Mouse (Mus musculus) olfactory bulb, adult 2 months (tissue): ENCODE data around the gene Cyp2w1. TPM values are rescaled to one million over a fixed set of nuclear protein-coding genes. Genes with fewer than 3 reads are reported as not detected.

Source experiments
- H3K27ac ChIP-seq: fragments of 200-500 bp; 2 replicates; pipeline ENCODE4 v1.5.1; 2012; ENCODE audit warnings: low read depth, low read length; ENCODE audit not compliant: insufficient read depth
- H3K4me1 ChIP-seq: fragments of 200-500 bp; 2 replicates; pipeline ENCODE4 v1.6.1; 2012; ENCODE audit warnings: low read length; ENCODE audit not compliant: control insufficient read depth, insufficient read depth
- H3K4me3 ChIP-seq: fragments of 200-500 bp; 2 replicates; pipeline ENCODE4 v1.5.1; 2012; ENCODE audit warnings: mild to moderate bottlenecking, low read depth, low read length, moderate library complexity; ENCODE audit not compliant: insufficient read depth
- CTCF ChIP-seq: fragments of 200-500 bp; IDR thresholded peaks from 2 replicates; pipeline ENCODE4 v1.5.1; 2012; ENCODE audit warnings: low read depth, mild to moderate bottlenecking, low read length, moderate library complexity; ENCODE audit not compliant: insufficient read depth
- POLR2A ChIP-seq: fragments of 200-500 bp; IDR thresholded peaks from 2 replicates; pipeline ENCODE4 v1.6.1; 2012; ENCODE audit warnings: mild to moderate bottlenecking, low read depth, low read length, moderate library complexity; ENCODE audit not compliant: insufficient read depth
- WGBS: fragments of 180-500 bp; shearing (Covaris S2); methylation state at CpG from one replicate; pipeline ENCODE4 v1.1.7; 2018; 5-methylcytosine and 5-hydroxymethylcytosine counted together
- polyA plus RNA-seq: library from polyadenylated mRNA; stranded (reverse); fragments of >200 nt; gene quantifications from 2 replicates; pipeline ENCODE4 v1.2.4, GENCODE M21; 2012; ENCODE audit warnings: low replicate concordance; ENCODE audit not compliant: missing spikeins, insufficient read depth, insufficient read length

The Cyp2w1 gene
- polyA plus RNA-seq, 1 experiment, result not detected

DNA sequence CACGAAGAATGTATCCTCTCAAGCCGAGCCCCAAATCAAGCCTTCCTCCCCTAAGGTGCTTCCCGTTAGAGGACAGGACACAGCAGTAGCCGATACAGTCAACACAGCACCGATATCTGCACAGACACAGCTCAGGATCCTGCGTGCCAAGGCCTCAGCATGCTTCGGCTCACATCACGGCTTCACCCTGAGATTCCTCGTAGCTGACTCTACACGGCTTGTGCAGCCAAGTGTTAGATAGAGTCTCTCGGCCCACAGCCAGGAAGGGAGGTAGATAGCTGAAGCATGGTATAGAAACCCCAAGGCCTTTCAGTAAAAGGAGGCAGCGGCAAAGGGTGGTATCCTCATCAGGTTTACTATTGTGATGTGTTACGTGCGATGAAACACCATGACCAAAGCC lies 47.6 kb downstream of the Cyp2w1 start:
- Histone ChIP-seq H3K4me3 (no peak overlapping the region), H3K4me1 (peaks cover 13% of the 10 kb centered on the region), H3K27ac (no peak overlapping the region)
- WGBS, result 90% methylated on average over 14 of the region's 14 CpGs
- no peak for TF ChIP-seq CTCF
- no peak for TF ChIP-seq POLR2A

DNA sequence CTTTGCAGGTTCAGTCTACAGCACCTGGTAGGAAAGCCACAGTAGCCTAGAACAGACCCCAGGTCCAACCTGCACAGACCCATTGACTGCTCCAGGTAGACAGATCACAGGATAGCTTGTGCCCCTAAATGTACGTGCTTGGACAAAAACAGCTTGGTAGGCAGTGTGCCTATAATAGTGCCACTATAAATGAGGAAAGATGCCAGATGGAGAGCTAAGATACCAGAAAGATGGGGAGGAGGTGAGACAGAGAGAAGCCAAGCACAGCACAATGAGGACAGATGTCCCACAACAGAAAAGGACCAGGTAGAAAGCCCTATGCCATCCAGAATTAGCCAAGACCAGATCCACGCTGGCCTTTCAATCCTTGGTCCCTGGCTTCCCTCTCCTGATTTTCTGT lies 49.7 kb downstream of the Cyp2w1 start:
- Histone ChIP-seq H3K27ac (no peak overlapping the region), H3K4me1 (peaks cover 13% of the 10 kb centered on the region), H3K4me3 (no peak overlapping the region)
- 98% methylated on average over 2 of the region's 2 CpGs for WGBS
- no peak for TF ChIP-seq POLR2A
- TF ChIP-seq CTCF, result no peak

DNA sequence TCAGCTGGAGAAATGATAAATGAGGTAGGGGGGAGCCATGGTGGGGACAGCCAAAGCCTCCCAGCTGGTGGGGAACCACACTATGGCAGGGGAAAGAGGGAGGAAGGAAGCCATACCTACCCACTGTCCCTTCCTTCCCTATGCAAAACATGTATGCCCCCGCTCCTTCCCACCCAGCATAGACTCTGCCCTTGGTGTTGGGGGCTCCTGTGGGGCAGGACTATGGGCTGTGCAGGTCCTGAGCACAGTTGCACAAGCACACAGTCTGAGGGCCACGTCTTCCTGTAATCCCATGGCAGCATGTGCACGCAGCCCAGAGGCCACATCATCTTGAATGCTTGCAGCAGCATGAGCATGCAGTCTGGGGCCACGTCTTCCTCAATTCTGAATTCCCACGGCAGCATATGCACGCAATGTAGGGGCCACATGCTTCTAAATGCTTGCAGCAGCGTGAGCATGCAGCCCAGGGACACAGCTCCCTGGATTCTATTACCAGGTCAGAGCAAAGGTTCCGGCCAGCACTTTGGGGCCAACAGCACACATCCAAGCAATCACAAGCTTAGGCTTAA lies 51.4 kb downstream of the Cyp2w1 start:
- H3K4me1 ChIP-seq, result peaks cover 5% of the 10 kb centered on the region
- H3K4me3 ChIP-seq, result no peak overlapping the region
- no peak for TF ChIP-seq CTCF
- no peak for TF ChIP-seq POLR2A
- WGBS, result 95% methylated on average over 8 of the region's 8 CpGs
- H3K27ac ChIP-seq, result no peak overlapping the region

DNA sequence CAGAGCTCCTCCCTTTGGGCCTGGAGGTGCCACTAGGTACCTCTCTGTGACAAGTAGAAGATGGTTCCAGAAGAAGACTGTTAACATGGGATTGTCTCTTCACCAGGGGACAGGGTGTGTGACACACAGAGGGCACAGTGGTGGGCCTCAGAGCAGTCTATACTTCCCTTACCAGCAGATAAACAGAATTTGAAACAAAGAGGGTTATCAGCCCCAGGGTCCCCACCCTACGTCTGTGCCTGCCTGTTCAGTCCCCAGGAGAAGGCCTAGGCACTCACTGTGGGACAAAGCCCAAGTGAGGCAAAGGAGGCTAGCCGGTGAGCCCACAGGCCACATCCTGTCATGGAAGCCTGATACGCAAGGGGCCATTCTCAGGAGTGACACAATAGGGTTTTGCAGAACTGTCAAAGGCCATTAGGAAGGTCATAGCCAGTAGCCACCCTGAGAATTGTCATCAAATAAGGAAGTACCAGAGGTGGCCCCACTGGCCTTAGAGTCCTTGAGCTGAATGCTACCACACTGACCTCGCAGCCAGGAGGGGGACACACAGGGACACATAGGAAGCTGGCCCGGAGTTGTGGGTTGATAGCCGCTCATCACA lies 52.5 kb downstream of the Cyp2w1 start, which contains the start of gene C130050O18Rik:
Gene C130050O18Rik, plus strand, starts transcription at position 480 of the 601 bp plus-strand sequence.
- Histone ChIP-seq H3K4me1 (peaks cover under 1% of the 10 kb centered on the region), H3K27ac (no peak within 1 kb of the TSS), H3K4me3 (no peak within 1 kb of the TSS)
- TF ChIP-seq POLR2A, result no peak
- WGBS, result 93% methylated on average over 6 of the region's 6 CpGs

DNA sequence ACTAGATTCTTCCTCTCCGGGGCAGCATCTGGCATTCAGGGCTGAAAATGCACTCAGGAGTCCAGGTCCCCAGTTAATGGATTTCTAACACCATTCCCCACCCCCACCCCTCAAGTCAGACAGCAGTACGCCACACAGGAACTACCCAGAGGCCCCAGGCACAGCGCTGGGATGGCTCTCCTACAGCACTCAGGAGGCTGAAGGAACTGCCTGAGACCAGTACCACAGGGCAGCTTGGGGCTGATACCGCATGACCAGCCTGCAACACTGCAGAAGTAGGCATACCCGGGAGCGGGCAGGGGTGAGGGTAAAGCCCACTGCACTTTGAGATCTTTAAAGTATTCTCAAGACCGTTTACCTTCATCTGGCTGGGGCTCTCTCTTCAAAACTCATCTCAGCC lies 53.1 kb downstream of the Cyp2w1 start:
- TF ChIP-seq POLR2A (no peak), CTCF (no peak)
- Histone ChIP-seq H3K4me3 (no peak overlapping the region), H3K4me1 (no peaks in the 10 kb centered on the region; the same call in 1 of the 2 replicates), H3K27ac (no peak overlapping the region)
- WGBS, result 93% methylated on average over 7 of the region's 7 CpGs

DNA sequence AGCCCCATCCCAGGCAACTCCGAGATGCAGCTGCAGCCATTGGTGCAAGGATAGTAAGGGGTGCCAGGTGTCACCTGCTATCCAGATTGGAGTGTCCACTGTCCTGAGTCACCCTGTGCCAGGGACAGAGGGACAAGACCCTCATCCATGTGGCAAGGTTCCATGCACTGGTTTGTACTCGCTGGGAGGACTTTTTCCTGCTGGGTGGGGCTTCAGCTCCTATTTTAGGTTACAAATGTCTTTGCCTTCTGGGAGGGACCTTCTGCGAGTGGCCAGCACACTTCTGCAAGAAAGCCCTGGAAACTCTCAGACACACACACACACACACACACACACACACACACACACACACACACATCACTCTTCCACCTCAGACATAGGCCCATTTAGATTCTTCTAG lies 53.5 kb downstream of the Cyp2w1 start:
- 85% methylated on average over 3 of the region's 3 CpGs for WGBS
- H3K4me1 ChIP-seq, result no peaks in the 10 kb centered on the region; the same call in 1 of the 2 replicates
- no peak for TF ChIP-seq POLR2A
- no peak for TF ChIP-seq CTCF
- no peak overlapping the region for H3K27ac ChIP-seq
- no peak overlapping the region for H3K4me3 ChIP-seq

Other genes starting within 250 kb of the Cyp2w1 start
- gene Prkar1b, start 202.6 kb upstream of the Cyp2w1 start, polyA plus RNA-seq, result not detected in 2 replicates
- not detected in 2 replicates for gene Dnaaf5, start 202.4 kb upstream of the Cyp2w1 start, polyA plus RNA-seq
- gene Sun1, start 152.0 kb upstream of the Cyp2w1 start, polyA plus RNA-seq, result not detected in 2 replicates
- not detected in 2 replicates for gene Get4, start 100.3 kb upstream of the Cyp2w1 start, polyA plus RNA-seq
- not detected in 2 replicates for gene Adap1, start 27.0 kb upstream of the Cyp2w1 start, polyA plus RNA-seq
- gene Cox19, start 1.2 kb upstream of the Cyp2w1 start, polyA plus RNA-seq, result not detected in 2 replicates
- not detected in 2 replicates for gene Gpr146, start 25.1 kb downstream of the Cyp2w1 start, polyA plus RNA-seq
- not detected in 2 replicates for gene C130050O18Rik, start 52.7 kb downstream of the Cyp2w1 start, polyA plus RNA-seq
- gene Gper1, start 70.5 kb downstream of the Cyp2w1 start, polyA plus RNA-seq, result not detected in 2 replicates
- not detected in 2 replicates for gene 3110082I17Rik, start 107.9 kb downstream of the Cyp2w1 start, polyA plus RNA-seq
- gene Zfand2a, start 131.9 kb downstream of the Cyp2w1 start, polyA plus RNA-seq, result not detected in 2 replicates
- gene Uncx, start 190.9 kb downstream of the Cyp2w1 start, polyA plus RNA-seq, result not detected in 2 replicates